Mouse (Mus musculus): ENCODE data around the gene Krtap14. TPM values are rescaled to one million over a fixed set of nuclear protein-coding genes. Genes with fewer than 3 reads are reported as not detected.

Gene Krtap14
- polyA plus RNA-seq (2015; fragmentation: Nextera tagmentation; extraction: Ambion mirVana): not detected in 2 replicates

DNA sequence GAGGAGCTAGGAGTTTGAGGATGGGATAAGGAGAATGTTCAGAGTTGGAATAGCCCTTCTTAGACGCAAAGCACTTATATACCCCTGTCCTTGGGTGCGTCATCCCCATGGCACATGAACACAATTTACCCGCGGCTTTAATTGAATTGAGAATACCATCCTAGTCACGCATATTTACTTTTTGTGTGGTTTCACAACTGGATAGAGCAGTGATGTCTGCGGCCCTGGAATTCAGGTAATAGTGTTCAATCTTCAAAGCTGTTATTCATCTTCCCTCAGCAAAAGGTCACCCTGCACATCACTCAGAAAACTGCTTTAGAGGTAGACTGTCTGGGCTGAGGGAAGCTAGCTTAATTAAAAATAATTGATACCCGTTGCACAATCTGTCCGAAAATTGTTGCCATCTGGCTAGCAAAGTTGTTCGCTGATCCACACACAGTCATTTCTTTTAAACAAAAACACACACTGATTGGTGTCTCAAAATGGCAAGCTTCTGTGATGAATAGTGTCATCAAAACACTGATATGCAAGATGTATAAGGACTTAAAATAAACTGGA, at the start of gene Krtap14:
Gene Krtap14, minus strand, starts transcription at position 51 of the 558 bp plus-strand sequence.
- WGBS: 88% methylated on average over 9 of the region's 9 CpGs
- H3K27me3 ChIP-seq (ENCODE audit: insufficient read depth, low read length): no peaks in the 10 kb centered on the region
- DNase-seq (ENCODE audit: low spot score): no peak
- no peaks in the 10 kb centered on the region for H3K4me1 ChIP-seq (replicated peaks; ENCODE audit: insufficient read depth, low read length)
- no peaks in the 10 kb centered on the region for H3K36me3 ChIP-seq (ENCODE audit: insufficient read depth, low read length)
- H3K4me2 ChIP-seq (ENCODE audit: low read length): no peak within 1 kb of the TSS
- no peaks in the 10 kb centered on the region for H3K9me3 ChIP-seq (replicated peaks; ENCODE audit: low read length)
- no peak for TF ChIP-seq CTCF (IDR thresholded peaks at IDR 0.05; ENCODE audit: low read depth)
- ATAC-seq (replicated peaks; ENCODE audit: low FRiP score, low read depth): no peak
- no peak within 1 kb of the TSS for H3K4me3 ChIP-seq (replicated peaks; ENCODE audit: low read depth, low read length)
- no peak within 1 kb of the TSS for H3K9ac ChIP-seq (ENCODE audit: low read depth, low read length)
- no peak within 1 kb of the TSS for H3K27ac ChIP-seq

DNA sequence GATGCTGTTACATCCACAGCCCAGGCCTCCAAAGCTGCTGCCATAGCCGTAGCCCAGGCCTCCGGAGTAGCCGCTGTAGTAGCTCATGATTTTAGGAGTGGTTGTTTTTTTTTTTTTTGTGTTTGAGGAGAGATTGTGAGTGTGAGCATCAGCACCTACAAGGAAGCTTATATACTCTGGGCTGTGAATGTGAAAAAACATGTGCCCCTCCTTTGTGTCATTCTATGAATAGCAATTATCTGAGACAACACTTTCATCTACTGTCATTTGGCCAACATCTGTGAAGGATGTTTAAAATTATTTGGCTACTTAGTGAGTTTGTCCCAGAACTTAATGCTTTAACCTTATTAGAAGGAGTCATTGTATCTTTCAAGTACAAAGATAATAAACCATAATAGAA, 48.2 kb upstream of the Krtap14 start, which contains the start of gene Krtap19-2:
Gene Krtap19-2, minus strand, starts transcription at position 101 of the 400 bp plus-strand sequence.
- no peak within 1 kb of the TSS for H3K4me2 ChIP-seq (ENCODE audit: low read length)
- ATAC-seq (replicated peaks; ENCODE audit: low FRiP score, low read depth): no peak
- 96% methylated on average over 3 of the region's 3 CpGs for WGBS
- H3K36me3 ChIP-seq (ENCODE audit: insufficient read depth, low read length): no peaks in the 10 kb centered on the region
- no peaks in the 10 kb centered on the region for H3K4me1 ChIP-seq (replicated peaks; ENCODE audit: insufficient read depth, low read length)
- no peak for TF ChIP-seq CTCF (IDR thresholded peaks at IDR 0.05; ENCODE audit: low read depth)
- DNase-seq (ENCODE audit: low spot score): no peak
- H3K27me3 ChIP-seq (ENCODE audit: insufficient read depth, low read length): no peaks in the 10 kb centered on the region
- no peak within 1 kb of the TSS for H3K9ac ChIP-seq (ENCODE audit: low read depth, low read length)
- no peaks in the 10 kb centered on the region for H3K9me3 ChIP-seq (replicated peaks; ENCODE audit: low read length)
- H3K27ac ChIP-seq: no peak within 1 kb of the TSS
- H3K4me3 ChIP-seq (replicated peaks; ENCODE audit: low read depth, low read length): no peak within 1 kb of the TSS

DNA sequence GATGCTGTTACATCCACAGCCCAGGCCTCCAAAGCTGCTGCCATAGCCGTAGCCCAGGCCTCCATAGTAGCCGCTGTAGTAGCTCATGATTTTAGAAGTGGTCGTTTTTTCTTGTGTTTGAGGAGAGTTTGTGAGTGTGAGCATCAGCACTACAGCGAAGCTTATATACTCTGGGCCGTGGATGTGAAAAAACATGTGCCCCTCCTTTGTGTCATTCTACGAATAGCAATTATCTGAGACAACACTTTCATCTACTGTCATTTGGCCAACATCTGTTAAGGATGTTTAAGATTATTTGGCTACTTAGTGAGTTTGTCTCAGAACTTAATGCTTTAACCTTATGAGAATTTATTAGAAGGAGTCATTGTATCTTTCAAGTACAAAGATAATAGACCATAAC, 43.4 kb upstream of the Krtap14 start, which contains the start of gene Krtap19-1:
Gene Krtap19-1, minus strand, starts transcription at position 101 of the 400 bp plus-strand sequence.
- Histone ChIP-seq H3K4me2 (ENCODE audit: low read length) (no peak within 1 kb of the TSS), H3K36me3 (ENCODE audit: insufficient read depth, low read length) (no peaks in the 10 kb centered on the region), H3K4me1 (replicated peaks; ENCODE audit: insufficient read depth, low read length) (no peaks in the 10 kb centered on the region), H3K9me3 (replicated peaks; ENCODE audit: low read length) (no peaks in the 10 kb centered on the region), H3K9ac (ENCODE audit: low read depth, low read length) (no peak within 1 kb of the TSS), H3K4me3 (replicated peaks; ENCODE audit: low read depth, low read length) (no peak within 1 kb of the TSS), H3K27ac (no peak within 1 kb of the TSS), H3K27me3 (ENCODE audit: insufficient read depth, low read length) (no peaks in the 10 kb centered on the region)
- DNase-seq (ENCODE audit: low spot score) (no peak), ATAC-seq (replicated peaks; ENCODE audit: low FRiP score, low read depth) (no peak)
- WGBS: 90% methylated on average over 6 of the region's 6 CpGs
- TF ChIP-seq CTCF (IDR thresholded peaks at IDR 0.05; ENCODE audit: low read depth): no peak

DNA sequence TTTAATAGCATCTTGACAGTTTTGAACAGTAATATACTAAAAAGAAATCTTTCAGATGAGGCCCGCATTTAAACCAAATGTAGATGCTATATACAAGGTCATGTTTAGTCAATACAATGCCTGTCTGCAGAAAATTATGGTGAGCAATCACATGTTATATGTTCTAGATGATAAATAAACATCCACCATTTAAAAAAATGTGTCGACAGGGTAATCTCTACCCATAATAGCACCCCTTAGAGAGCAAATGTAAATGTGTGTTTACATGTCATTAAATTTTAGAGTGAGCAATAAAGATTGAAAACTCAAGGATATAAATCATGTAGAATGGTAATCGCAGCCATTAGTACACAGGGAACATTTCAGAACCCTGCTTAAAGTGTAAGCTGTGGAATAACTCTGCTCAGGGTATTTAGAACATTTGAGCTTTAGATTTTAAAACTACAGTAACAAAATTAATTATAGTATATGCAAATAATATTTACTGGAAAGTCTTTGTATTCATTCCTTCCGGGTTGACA, 39.0 kb upstream of the Krtap14 start:
- no peaks in the 10 kb centered on the region for H3K36me3 ChIP-seq (ENCODE audit: insufficient read depth, low read length)
- no peaks in the 10 kb centered on the region for H3K4me1 ChIP-seq (replicated peaks; ENCODE audit: insufficient read depth, low read length)
- 50% methylated on average over 4 of the region's 4 CpGs for whole genome bisulfite sequencing
- no peak for TF ChIP-seq CTCF (IDR thresholded peaks at IDR 0.05; ENCODE audit: low read depth)
- no peak for ATAC-seq (replicated peaks; ENCODE audit: low FRiP score, low read depth)
- H3K27me3 ChIP-seq (ENCODE audit: insufficient read depth, low read length): no peaks in the 10 kb centered on the region
- DNase-seq (ENCODE audit: low spot score): no peak
- H3K9ac ChIP-seq (ENCODE audit: low read depth, low read length): no peak overlapping the region
- H3K4me3 ChIP-seq (replicated peaks; ENCODE audit: low read depth, low read length): no peak overlapping the region
- H3K9me3 ChIP-seq (replicated peaks; ENCODE audit: low read length): no peaks in the 10 kb centered on the region
- H3K4me2 ChIP-seq (ENCODE audit: low read length): no peak overlapping the region
- H3K27ac ChIP-seq: no peak overlapping the region

DNA sequence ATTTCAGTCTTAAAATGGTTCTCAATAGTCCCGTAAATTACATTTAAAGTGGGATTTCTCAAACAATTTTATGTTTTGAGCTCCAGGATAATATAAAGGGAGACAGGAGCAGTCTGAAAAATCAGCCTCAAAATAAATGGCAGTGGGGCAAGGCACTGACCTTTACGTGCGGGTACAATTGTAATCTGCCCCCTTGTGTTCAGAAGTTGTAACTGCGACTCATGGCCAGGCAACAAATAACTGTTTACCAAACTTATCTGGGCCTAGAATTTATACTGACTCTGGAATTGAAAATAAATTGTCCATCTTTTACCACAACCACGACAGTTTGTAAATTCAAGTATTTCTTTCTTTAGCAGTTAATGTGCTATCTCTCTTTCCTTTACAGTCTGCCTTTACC, 25.5 kb upstream of the Krtap14 start:
- DNase-seq (ENCODE audit: low spot score) (peak; percentile 33), ATAC-seq (replicated peaks; ENCODE audit: low FRiP score, low read depth) (no peak)
- Histone ChIP-seq H3K4me3 (replicated peaks; ENCODE audit: low read depth, low read length) (no peak overlapping the region), H3K36me3 (ENCODE audit: insufficient read depth, low read length) (no peaks in the 10 kb centered on the region), H3K27ac (no peak overlapping the region), H3K9me3 (replicated peaks; ENCODE audit: low read length) (no peaks in the 10 kb centered on the region), H3K4me2 (ENCODE audit: low read length) (no peak overlapping the region), H3K9ac (ENCODE audit: low read depth, low read length) (no peak overlapping the region), H3K27me3 (ENCODE audit: insufficient read depth, low read length) (no peaks in the 10 kb centered on the region), H3K4me1 (replicated peaks; ENCODE audit: insufficient read depth, low read length) (no peaks in the 10 kb centered on the region)
- TF ChIP-seq CTCF (IDR thresholded peaks at IDR 0.05; ENCODE audit: low read depth): peak; percentile 83
- 14% methylated on average over 5 of the region's 5 CpGs for WGBS

DNA sequence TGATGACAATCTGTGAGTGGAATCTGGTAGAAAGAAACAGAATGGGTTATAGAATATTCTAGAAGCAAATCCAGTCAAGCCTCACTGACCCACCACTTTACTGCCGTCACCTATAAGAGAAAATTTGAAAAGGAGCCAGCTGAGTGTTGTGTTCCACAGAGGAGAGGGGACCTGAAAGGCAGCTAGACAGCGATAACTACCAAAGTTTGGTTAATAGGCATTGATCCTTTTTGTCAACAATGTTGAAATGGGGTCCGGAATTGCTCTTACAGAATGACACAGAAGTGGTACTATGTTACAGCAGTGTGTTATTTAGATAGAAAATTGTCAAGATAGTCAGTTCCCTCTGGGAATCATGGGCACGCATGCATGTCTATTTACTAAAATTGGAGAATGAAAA, 22.6 kb upstream of the Krtap14 start:
- WGBS: 87% methylated on average over 4 of the region's 4 CpGs

More for the DNA sequence above, 22.6 kb upstream of the Krtap14 start:
- H3K27me3 ChIP-seq (ENCODE audit: insufficient read depth, low read length): no peaks in the 10 kb centered on the region
- no peaks in the 10 kb centered on the region for H3K9me3 ChIP-seq (replicated peaks; ENCODE audit: low read length)
- H3K4me3 ChIP-seq (replicated peaks; ENCODE audit: low read depth, low read length): no peak overlapping the region
- H3K27ac ChIP-seq: no peak overlapping the region
- H3K4me1 ChIP-seq (replicated peaks; ENCODE audit: insufficient read depth, low read length): no peaks in the 10 kb centered on the region
- DNase-seq (ENCODE audit: low spot score) (no peak), ATAC-seq (replicated peaks; ENCODE audit: low FRiP score, low read depth) (no peak)
- H3K4me2 ChIP-seq (ENCODE audit: low read length): no peak overlapping the region
- no peak overlapping the region for H3K9ac ChIP-seq (ENCODE audit: low read depth, low read length)
- no peak for TF ChIP-seq CTCF (IDR thresholded peaks at IDR 0.05; ENCODE audit: low read depth)
- H3K36me3 ChIP-seq (ENCODE audit: insufficient read depth, low read length): no peaks in the 10 kb centered on the region
